Mouse (Mus musculus): Measurements from ENCODE around the gene Tnni1.

The Tnni1 gene

DNA sequence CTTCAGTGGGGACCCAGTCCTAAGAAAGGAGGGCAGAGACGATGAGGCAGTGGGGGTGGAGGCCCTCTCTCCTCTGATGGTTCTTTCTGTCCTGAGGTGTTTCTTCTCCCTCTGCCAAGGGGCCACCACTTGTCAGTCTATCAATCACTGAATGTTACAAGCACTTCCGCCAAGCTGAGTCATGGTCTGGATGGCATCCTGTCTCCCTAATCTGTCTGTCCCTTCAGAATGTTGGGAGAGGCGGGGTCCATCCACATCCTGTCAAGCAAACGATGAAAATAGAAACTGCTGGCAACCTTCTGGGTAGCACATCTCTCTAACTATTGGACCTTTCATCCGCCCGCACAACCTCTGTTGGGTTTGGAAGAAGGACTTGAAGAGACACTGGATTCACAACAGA, 65.2 kb downstream of the Tnni1 start:
- DNase-seq (ENCODE audit: low spot score): no peak

DNA sequence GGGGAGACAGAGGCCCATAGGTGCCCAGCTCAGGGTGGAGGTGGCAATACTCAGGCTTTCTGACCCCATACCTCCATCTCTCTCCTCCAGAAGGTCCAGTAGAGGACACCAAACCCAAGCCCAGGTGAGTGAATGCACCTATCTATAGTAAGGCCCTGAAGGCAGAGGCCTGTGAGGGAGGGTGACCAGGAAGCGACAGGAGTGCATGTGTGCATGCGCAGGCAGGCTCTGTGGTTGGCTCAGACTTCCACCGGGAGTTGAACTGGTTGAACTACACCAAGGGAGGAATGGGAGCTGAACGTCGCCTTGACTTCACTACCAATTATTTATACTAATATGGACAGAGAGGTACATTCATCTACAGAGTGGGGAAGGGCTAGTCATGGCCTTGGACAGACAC, 67.4 kb downstream of the Tnni1 start:
- no peak for DNase-seq (ENCODE audit: low spot score)

DNA sequence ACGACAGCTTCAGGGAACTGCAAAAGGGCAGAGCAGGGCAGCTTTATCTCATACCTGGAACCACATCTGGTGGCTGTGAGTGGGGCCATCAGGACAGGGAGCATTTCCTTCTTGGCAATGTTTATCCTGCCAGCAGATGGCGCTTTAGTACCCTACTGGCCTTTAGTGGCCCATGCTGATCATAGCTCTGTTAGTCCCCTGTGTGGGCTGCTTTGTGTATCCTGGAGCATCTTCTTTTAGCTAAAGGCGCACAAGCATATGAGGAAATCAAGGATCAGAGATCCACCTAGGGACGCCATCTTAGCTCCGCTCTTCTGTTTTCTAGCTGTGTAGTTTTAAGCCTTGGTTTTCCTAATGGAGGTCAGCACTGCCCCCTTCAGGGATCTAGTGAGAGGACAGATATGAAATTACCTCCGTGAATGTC, 67.9 kb downstream of the Tnni1 start:
- no peak for DNase-seq (ENCODE audit: low spot score)

DNA sequence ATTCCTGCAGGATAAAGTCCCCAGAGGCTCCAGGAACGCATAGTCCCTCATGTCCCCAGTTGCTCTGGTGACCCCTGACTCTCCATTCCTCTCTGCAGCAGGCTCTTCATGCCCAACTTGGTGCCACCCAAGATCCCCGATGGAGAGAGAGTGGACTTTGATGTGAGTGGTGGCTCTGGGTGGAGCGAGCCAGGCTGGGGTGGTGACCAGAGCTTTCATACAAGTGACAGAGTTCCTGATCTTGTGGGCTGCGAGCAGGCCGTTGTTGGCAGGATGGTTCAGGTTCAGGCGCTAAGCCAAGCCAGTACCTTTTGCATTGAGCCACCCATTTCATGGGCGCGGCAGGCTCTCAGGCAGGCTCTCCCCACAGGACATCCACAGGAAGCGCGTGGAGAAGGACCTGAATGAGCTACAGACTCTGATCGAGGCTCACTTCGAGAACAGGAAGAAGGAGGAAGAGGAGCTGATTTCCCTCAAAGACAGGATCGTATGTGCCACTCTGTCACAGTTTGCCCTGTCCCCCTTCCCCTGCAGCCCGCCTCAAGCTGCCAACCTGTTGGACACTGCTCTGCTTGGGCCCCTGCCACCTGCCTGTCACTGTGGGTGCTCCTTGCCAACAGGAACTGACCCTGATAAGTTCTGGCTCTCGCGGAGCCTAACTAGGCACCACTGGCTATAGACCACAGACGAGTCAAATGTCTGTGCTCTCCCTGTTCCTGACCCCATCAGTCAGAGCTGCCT, 68.5 kb downstream of the Tnni1 start:
- DNase-seq (ENCODE audit: low spot score): no peak

DNA sequence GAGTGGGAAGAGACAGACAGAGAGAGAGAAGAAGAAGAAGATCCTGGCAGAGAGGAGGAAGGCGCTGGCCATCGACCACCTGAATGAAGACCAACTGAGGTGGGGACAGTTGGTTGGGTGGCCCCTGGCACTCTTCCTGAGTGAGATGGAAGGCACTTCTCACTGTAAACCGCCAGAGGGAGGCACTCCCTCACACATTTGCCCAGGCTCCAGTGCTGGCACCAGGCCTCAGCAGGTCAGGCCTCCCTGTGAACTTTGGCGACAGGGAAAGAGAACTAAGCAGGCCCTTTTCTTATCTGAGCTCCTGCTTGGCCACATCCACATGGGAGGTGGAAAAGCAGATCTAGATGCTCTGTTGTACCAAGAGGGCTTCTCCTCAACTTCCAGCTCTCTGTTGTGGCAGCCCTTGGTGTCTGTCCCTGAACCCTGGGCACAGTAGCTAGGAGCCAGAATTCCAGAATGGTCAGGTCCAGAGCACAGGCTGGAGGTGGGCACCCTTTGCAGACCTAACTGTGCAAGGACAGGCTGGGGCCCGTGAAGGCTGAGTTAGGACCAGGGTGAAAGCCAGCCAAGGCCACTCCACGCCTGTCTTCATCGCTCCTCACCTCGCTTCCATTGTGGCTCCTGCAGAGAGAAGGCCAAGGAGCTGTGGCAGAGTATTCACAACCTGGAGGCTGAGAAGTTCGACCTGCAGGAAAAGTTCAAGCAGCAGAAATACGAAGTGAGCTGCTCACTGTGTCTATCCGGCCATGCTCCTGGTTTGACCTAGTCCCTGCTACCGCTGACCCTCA, 71.7 kb downstream of the Tnni1 start:
- no peak for DNase-seq (ENCODE audit: low spot score)

DNA sequence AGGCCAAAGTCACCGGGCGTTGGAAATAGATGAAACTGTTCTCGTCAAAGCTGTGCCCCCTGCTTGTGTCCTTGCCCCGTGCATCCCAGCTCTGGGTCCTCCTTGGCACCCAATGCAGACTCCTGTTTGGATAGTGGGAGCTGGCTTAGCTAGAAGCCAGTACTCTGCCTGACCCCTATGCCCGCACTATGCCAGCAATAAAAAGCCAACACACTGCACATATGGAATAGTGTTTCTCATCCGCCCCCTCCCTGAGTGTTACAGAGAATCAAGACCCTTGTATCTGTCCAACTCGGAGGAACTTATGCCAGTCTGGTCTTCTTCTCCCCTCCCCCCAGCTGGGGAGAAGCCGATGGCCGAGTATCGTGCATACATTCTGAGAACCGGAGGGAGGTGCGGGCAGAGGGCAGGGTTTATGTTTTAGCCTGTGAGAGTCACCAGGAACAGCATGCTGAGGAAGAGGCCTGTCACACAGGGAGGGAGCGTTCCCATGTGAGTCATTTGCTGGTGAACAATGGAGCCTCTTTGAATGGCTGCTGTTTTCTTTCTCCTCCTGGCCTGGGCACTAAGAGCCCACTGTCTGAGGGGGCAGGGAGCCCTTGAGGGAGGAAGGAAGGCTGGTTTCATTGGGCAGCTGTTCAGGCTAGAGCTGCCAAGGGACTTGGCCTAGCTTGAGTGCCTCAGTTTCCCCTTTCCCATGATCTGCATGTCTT, 73.0 kb downstream of the Tnni1 start:
- no peak for DNase-seq (ENCODE audit: low spot score)

DNA sequence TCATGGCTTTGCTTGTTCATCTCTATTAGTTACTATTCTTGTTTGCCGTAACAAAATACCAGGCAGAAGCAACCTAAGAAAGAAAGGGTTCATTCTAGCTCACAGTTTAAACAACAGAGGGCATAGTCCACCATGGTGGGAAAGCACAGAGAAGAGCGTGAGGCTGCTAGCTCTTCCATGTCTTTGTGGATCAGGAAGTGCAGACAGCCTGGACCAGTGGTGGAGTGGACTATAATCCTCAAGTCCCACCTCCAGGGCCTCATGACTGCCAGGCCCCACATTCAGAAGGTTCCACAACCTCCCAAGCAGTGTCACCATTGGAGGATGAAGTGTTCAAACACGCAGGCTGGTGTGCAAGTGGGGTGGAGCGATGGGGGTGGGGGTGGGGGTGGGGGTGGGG, 74.0 kb downstream of the Tnni1 start:
- no peak for DNase-seq (ENCODE audit: low spot score)

DNA sequence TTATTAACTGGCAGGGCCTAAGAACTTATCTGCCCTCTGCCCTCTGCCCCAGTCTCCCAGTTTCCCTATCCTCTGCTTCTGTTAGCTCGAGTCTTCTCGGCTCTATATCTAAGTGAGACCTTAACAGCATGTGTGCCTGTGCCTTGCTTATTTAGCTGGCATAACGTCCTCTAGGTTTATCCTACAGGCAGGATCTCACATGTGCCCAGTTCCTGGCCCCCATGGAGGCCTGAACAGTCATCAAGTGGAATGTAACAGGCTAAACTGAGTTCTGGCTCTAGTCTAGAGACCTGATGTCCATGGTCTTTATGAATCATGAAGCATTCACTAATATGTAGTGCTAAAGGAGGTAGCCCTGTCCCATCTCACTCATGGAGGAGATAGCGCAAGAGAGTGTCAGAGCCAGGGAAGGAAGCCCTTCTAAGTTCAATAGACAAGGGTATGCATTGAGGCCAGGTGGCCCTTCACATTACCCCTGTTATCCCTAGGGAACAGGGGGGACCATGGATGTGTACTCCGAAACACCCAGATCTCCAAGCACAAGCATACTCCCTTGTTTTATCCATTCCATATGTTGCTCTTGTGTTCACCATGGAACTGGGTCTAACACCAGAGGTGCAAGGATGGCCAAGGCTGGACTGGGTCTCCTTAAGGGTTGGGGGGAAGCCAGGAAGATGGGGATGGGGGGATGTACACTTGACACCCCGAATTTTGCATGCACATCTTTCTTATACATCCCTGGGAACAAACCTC, 75.5 kb downstream of the Tnni1 start:
- no peak for DNase-seq (ENCODE audit: low spot score)

DNA sequence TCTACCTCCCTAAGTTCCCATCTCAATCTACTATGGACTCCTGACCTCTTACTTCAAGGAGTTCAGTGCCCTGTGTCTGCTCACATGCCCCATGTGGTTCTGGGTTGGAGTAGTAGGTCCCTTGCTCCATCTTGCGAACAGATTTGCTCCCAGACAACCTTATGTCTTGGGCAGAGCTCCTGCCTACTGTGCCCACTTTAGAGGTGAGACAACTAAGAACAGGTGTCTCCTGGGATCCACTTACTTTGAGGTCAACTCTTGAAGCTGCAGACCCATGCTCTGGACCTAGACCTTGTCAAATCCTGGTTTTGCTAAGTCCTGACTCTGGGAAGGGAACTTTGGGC, 76.1 kb downstream of the Tnni1 start:
- DNase-seq (ENCODE audit: low spot score): no peak

DNA sequence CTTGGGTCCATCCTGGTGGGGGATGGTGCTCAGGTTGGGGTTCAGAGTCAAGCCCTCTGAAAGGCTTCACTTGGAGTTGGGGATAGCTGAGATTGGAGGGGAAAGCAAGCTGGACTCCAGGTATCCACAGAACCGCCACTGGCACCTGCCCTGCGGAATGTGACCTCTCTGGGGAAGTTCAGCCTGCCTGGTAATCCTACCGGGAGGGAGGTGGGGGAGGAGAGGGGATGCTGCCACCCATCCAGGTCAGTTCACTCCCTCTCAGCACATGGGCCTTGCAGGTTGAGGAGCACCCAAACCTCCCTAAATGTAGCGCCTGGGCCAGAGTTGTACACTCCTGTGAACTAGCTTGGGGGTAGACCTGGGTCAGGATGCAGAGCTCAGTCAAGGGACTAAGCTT, 76.8 kb downstream of the Tnni1 start:
- no peak for DNase-seq (ENCODE audit: low spot score)

DNA sequence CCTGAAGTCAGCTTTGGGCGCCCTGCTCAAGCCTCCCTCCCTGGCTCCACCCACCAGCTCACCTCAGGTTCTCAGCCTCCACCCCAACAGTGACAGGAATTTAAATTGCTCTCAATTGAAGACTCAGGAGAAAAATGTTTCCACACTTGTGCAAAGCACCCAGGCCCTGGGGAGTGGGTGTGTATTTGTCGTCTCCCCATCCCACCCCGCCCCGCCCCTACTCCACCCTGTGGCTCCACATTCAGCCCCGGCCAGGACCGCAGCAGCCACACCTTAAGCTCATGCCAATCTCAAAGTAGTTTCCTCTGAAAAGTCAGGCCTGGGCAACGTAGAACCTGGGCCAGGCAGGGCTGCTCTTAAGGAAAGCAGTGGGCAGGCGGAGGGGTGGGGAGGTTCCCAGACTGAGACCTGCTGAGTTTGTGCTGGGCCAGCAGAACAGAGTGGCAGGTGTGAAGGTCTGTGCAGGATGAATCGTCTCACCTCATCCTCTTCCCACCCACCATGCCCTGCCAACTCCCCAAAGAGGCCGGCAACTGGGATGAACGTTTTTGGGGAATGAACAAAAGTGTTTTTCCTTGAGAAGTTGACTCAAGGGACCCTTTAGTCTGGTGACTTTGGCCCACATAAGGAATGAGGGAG, 78.0 kb downstream of the Tnni1 start:
- DNase-seq (ENCODE audit: low spot score): no peak

DNA sequence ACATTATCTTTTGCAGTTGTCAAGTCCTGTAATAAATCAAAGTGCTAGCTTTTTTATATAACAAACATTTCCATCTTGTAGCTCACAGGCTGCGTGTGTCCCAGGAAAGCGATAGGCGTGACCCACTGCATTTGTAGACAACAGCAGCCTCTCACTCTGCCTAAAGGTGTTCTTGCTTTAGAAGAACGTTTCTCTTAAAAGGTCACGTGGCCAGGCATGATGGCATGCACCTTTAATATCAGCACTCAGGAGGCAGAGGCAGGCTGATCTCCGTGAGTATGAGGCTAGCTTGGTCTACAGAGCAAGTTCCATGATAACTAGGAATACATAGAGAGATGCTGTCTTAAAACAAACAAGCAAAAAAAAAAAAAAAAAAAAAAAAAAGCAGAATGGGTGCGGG, 79.3 kb downstream of the Tnni1 start:
- no peak for DNase-seq (ENCODE audit: low spot score)

Data from layer of hippocampus, adult 9-10 months (tissue).